Mouse (Mus musculus) olfactory bulb, adult 2 months (tissue): ENCODE results near the gene Ptch2.

Experiments
- CTCF ChIP-seq: fragments of 200-500 bp; IDR thresholded peaks from 2 replicates; pipeline ENCODE4 v1.5.1; 2012; ENCODE audit warnings: low read depth, mild to moderate bottlenecking, low read length, moderate library complexity; ENCODE audit not compliant: insufficient read depth
- POLR2A ChIP-seq: fragments of 200-500 bp; IDR thresholded peaks from 2 replicates; pipeline ENCODE4 v1.6.1; 2012; ENCODE audit warnings: mild to moderate bottlenecking, low read depth, low read length, moderate library complexity; ENCODE audit not compliant: insufficient read depth

GRCm38 (mm10) chr4:117090586-117090985 lies 5.3 kb upstream of the Ptch2 start:
- TF ChIP-seq CTCF (no peak), POLR2A (no peak)
